Mouse (Mus musculus): ENCODE results near the gene Cntln. TPM values are rescaled to one million over a fixed set of nuclear protein-coding genes. Genes with fewer than 3 reads are reported as not detected.

The Cntln gene
- 1 to 10 TPM; 4.7 to 4.9 TPM for total RNA-seq (2021)
- long read RNA-seq, experiment 1, partial matches to known transcripts, result 0 of 1 reads
- long read RNA-seq, experiment 1, other reads (novel, unspliced or antisense), result 1 of 1 reads
- long read RNA-seq, experiment 2, full-length matches to known transcripts, result 1 of 1 reads
- long read RNA-seq, experiment 2, partial matches to known transcripts, result 0 of 1 reads
- long read RNA-seq, experiment 2, other reads (novel, unspliced or antisense), result 0 of 1 reads

- intact Hi-C loops (cut with DNase I), result no loop called here
- peak; percentile 97 to 99 for DNase-seq
Measured at GRCm38 (mm10) chr4:84884111-84884538, at the start of gene Cntln. Cntln (plus strand) TSS chr4:84884309.

GRCm38 (mm10) chr4:84836979-84837378 lies 47.1 kb upstream of the Cntln start:
- intact Hi-C loops (cut with DNase I), result no loop called here
- DNase-seq, result peak; percentile 4 to 22

- no peak for DNase-seq
- intact Hi-C loops (cut with DNase I), result no loop called here
Measured at GRCm38 (mm10) chr4:84838545-84838944, 45.6 kb upstream of the Cntln start.

GRCm38 (mm10) chr4:84839466-84839865 lies 44.6 kb upstream of the Cntln start:
- no peak for DNase-seq
- intact Hi-C loops (cut with DNase I), result no loop called here

GRCm38 (mm10) chr4:84857588-84857987 lies 26.5 kb upstream of the Cntln start:
- DNase-seq, result no peak
- intact Hi-C loops (cut with DNase I), result no loop called here

DNA sequence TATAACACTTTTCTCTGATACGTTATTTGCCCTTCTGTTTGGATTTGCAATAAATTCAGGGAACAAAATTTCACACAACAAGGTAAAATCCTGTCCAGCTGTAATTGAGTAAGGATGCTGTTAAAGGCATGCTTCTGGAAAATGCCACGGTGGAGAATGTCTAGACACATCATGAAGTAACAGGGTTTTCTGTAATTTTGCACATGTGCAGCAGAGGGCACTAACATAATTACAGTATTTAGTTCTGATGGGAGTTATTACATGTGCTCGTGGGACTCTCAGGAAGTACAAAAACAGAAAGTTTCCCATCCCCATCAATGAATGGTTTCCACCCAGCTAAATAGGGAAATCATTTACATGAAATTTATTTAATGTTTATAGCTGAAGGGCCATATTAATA lies 7.8 kb upstream of the Cntln start:
- DNase-seq, result peak; percentile 21 to 57
- intact Hi-C loops (cut with DNase I), result loop anchor here (1.0 kb wide), 1 partner anchor 220 kb away; no protein-coding TSS in a partner anchor

- intact Hi-C loops (cut with DNase I), result no loop called here
- no peak for DNase-seq
Measured at GRCm38 (mm10) chr4:84883646-84884045, 463 bp upstream of the Cntln start.

- intact Hi-C loops (cut with DNase I), result no loop called here
- peak; percentile 65 to 70 for DNase-seq
Measured at GRCm38 (mm10) chr4:84884539-84885270, 596 bp downstream of the Cntln start.

- no peak for DNase-seq
- intact Hi-C loops (cut with DNase I), result no loop called here
Measured at GRCm38 (mm10) chr4:84885271-84885540, 1.1 kb downstream of the Cntln start.

DNA sequence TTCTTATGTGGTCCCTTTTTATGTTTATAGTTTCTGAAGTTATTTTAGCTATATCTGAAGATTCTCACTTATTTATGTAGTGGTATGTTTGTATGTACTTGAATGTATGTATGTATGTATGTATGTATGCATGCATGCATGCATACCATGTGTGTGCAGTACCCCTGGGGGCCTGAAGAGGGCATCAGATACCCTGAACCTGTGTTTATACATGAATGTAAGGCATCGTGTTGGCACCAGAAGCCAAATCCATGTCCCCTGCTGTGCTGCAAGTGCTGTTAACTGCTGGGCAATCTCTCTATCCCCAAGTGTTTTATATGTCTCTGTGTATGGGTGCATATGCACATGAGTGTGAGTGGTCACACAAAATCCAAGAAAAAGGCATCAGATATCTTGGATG lies 34.3 kb downstream of the Cntln start:
- DNase-seq, result no peak
- intact Hi-C loops (cut with DNase I), result no loop called here

- intact Hi-C loops (cut with DNase I), result no loop called here
- no peak for DNase-seq
Measured at GRCm38 (mm10) chr4:84934342-84934929, 50.3 kb downstream of the Cntln start.

GRCm38 (mm10) chr4:84942059-84942458 lies 58.0 kb downstream of the Cntln start:
- DNase-seq, result no peak
- intact Hi-C loops (cut with DNase I), result no loop called here

GRCm38 (mm10) chr4:84942651-84943050 lies 58.5 kb downstream of the Cntln start:
- intact Hi-C loops (cut with DNase I), result no loop called here
- DNase-seq, result no peak

- DNase-seq, result no peak
- intact Hi-C loops (cut with DNase I), result no loop called here
Measured at GRCm38 (mm10) chr4:84944100-84944499, 60.0 kb downstream of the Cntln start.

DNA sequence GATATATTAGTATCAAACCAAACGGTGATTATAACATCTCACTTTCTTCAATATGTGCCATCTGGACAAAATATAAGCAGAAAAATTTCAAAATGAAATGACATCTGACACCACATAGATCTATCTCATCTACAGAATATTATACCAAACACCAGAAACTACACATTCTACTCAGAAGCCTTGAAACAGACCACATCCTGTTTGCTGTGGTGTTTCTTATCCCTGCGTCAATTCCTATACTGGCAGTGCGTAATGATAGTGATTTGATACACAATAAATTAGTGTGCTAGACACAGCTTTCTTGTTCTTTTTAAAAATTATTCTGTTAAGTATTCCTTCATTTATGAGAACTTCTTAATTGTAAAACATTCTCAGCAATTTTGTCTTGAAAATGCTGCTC lies 62.3 kb downstream of the Cntln start:
- intact Hi-C loops (cut with DNase I), result no loop called here

DNA sequence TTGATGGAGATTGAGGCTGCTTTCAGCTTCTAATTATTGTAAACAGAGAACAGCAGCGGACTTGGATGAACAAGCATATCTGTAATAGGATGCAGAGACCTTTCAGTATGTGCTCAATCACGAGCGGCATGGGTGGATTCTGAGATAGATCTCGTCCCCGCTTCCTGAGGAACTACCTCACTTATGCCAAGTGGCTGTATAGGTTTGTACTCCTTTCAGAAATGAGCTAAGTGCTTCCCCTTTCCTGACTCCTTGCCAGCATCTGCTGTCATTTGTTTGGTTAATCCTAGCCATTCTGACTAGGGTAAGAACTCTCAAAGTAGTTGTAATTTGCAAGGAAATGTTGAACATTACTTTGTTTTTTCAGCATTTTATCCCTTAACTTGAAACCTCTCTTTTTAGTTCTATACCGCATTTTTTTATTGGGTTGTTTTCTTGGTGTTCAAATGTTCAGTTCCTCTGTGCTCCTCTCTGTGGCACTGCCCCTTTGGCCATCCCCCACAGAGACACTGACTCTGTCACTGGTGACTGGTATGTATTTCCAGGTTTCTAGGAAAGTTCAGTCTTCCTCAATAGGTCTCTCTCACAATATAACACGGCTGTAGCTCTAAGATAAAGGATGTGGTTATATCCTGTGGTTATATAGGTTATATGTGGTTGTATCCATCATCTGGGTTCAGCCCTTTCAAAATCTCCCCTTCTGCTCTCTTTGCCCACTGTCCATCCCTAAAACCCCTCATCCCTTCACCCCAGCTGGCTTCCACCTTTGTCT lies 93.0 kb downstream of the Cntln start:
- intact Hi-C loops (cut with DNase I), result no loop called here
- no peak for DNase-seq

More for the DNA sequence above, 62.3 kb downstream of the Cntln start:
- DNase-seq, result no peak

- intact Hi-C loops (cut with DNase I), result no loop called here
- no peak for DNase-seq
Measured at GRCm38 (mm10) chr4:84995520-84996348, 111.6 kb downstream of the Cntln start.

- DNase-seq, result no peak
- intact Hi-C loops (cut with DNase I), result no loop called here
Measured at GRCm38 (mm10) chr4:85005581-85005980, 121.5 kb downstream of the Cntln start.

- intact Hi-C loops (cut with DNase I), result no loop called here
- no peak for DNase-seq
Measured at GRCm38 (mm10) chr4:85006789-85007188, 122.7 kb downstream of the Cntln start.

- intact Hi-C loops (cut with DNase I), result no loop called here
- no peak for DNase-seq
Measured at GRCm38 (mm10) chr4:85010846-85011245, 126.7 kb downstream of the Cntln start.
